Mouse (Mus musculus) intestine, postnatal 0 days (tissue): ENCODE data around the gene A830018L16Rik. TPM values are rescaled to one million over a fixed set of nuclear protein-coding genes. Genes with fewer than 3 reads are reported as not detected.

Experiments used
- ATAC-seq: fragments of 200-750 bp; cut with Nextera tagmentation; 2 replicates; pipeline ENCODE4 v1.8.0; 2017; ENCODE audit warnings: mild to moderate bottlenecking, moderate TSS enrichment, moderate library complexity
- H3K27ac ChIP-seq: fragments of 300-500 bp; sonication (generic); 2 replicates; pipeline ENCODE4 v1.5.1; 2014; ENCODE audit warnings: mild to moderate bottlenecking, low read depth, low read length, moderate library complexity
- H3K27me3 ChIP-seq: fragments of 300-500 bp; sonication (generic); replicated peaks from 2 replicates; pipeline ENCODE4 v1.6.1; 2014; ENCODE audit warnings: low read length, mixed read lengths; ENCODE audit not compliant: control insufficient read depth, insufficient read depth
- H3K36me3 ChIP-seq: fragments of 300-500 bp; sonication (generic); 2 replicates; pipeline ENCODE4 v1.6.1; 2014; ENCODE audit warnings: mild to moderate bottlenecking, moderate library complexity; ENCODE audit not compliant: control insufficient read depth, insufficient read depth
- H3K4me1 ChIP-seq: fragments of 300-500 bp; sonication (generic); replicated peaks from 2 replicates; pipeline ENCODE4 v1.6.1; 2014; ENCODE audit warnings: antibody characterized with exemption, low read length, mixed read lengths; ENCODE audit not compliant: control insufficient read depth, insufficient read depth
- H3K4me2 ChIP-seq: fragments of 300-500 bp; sonication (generic); replicated peaks from 2 replicates; pipeline ENCODE4 v1.6.1; 2014; ENCODE audit warnings: low read depth, mild to moderate bottlenecking, moderate library complexity
- H3K4me3 ChIP-seq: fragments of 300-500 bp; sonication (generic); 2 replicates; pipeline ENCODE4 v1.5.1; 2014; ENCODE audit warnings: low read depth, low read length
- H3K9ac ChIP-seq: fragments of 300-500 bp; sonication (generic); 2 replicates; pipeline ENCODE4 v1.6.1; 2014; ENCODE audit warnings: mild to moderate bottlenecking, low read depth, low read length
- H3K9me3 ChIP-seq: fragments of 300-500 bp; sonication (generic); 2 replicates; pipeline ENCODE4 v1.6.1; 2016; ENCODE audit warnings: mixed run types; ENCODE audit not compliant: control insufficient read depth
- CTCF ChIP-seq: sonication (generic); IDR thresholded peaks from 2 replicates; pipeline ENCODE4 v1.5.1; 2016; ENCODE audit warnings: low read depth, mild to moderate bottlenecking, control low read depth, antibody characterized with exemption, moderate library complexity
- WGBS: fragments of 180-500 bp; shearing (Covaris S2); extraction: QIAGEN DNeasy Blood & Tissue Kit; methylation state at CpG from one replicate; pipeline ENCODE4 v1.1.7; 2014; 5-methylcytosine and 5-hydroxymethylcytosine counted together
- polyA plus RNA-seq: library from polyadenylated mRNA; unstranded; fragments of >200 nt; fragmentation: Nextera tagmentation; extraction: Ambion mirVana; gene quantifications from 2 replicates; pipeline ENCODE4 v1.2.1, GENCODE M21; 2015

A830018L16Rik gene
- polyA plus RNA-seq, 1 experiment from 2014 or later, result 0.91 TPM

- no peaks in the 10 kb centered on the region for H3K36me3 ChIP-seq
- H3K4me2 ChIP-seq, result no peak overlapping the region
- no peaks in the 10 kb centered on the region for H3K4me1 ChIP-seq
- no peak overlapping the region for H3K27ac ChIP-seq
- 87% methylated on average over 3 of the region's 3 CpGs for WGBS
- no peak overlapping the region for H3K4me3 ChIP-seq
- ATAC-seq, result no peak
- TF ChIP-seq CTCF, result no peak
- H3K9me3 ChIP-seq, result no peaks in the 10 kb centered on the region
- H3K9ac ChIP-seq, result no peak overlapping the region
- H3K27me3 ChIP-seq, result no peaks in the 10 kb centered on the region
Observed at GRCm38 (mm10) chr1:11406026-11406425, 7.9 kb upstream of the A830018L16Rik start.

GRCm38 (mm10) chr1:11414560-11414959 is 655 bp downstream of the A830018L16Rik start:
- TF ChIP-seq CTCF, result no peak
- WGBS, result 6% methylated on average over 9 of the region's 9 CpGs
- no peaks in the 10 kb centered on the region for H3K4me1 ChIP-seq
- no peaks in the 10 kb centered on the region for H3K9me3 ChIP-seq
- H3K4me3 ChIP-seq, result peak overlapping the region; percentile 30
- peaks cover 6% of the 10 kb centered on the region; the same call in 1 of the 2 replicates for H3K27me3 ChIP-seq
- no peaks in the 10 kb centered on the region for H3K36me3 ChIP-seq
- H3K9ac ChIP-seq, result no peak overlapping the region
- no peak for ATAC-seq
- H3K4me2 ChIP-seq, result peak overlapping the region; percentile 64
- no peak overlapping the region for H3K27ac ChIP-seq

GRCm38 (mm10) chr1:11427310-11427709 is 13.4 kb downstream of the A830018L16Rik start:
- TF ChIP-seq CTCF, result no peak
- ATAC-seq, result no peak
- no peaks in the 10 kb centered on the region for H3K4me1 ChIP-seq
- 85% methylated on average over 1 of the region's 1 CpGs for WGBS
- H3K27me3 ChIP-seq, result no peaks in the 10 kb centered on the region
- no peaks in the 10 kb centered on the region for H3K9me3 ChIP-seq
- no peak overlapping the region for H3K4me3 ChIP-seq
- no peak overlapping the region for H3K9ac ChIP-seq
- no peak overlapping the region for H3K27ac ChIP-seq
- H3K4me2 ChIP-seq, result no peak overlapping the region
- no peaks in the 10 kb centered on the region for H3K36me3 ChIP-seq

- 65% methylated on average over 1 of the region's 1 CpGs for WGBS
- TF ChIP-seq CTCF, result no peak
- no peaks in the 10 kb centered on the region for H3K27me3 ChIP-seq
- no peaks in the 10 kb centered on the region for H3K36me3 ChIP-seq
- ATAC-seq, result no peak
- H3K4me1 ChIP-seq, result no peaks in the 10 kb centered on the region
- no peak overlapping the region for H3K9ac ChIP-seq
- H3K4me2 ChIP-seq, result no peak overlapping the region
- no peak overlapping the region for H3K4me3 ChIP-seq
- no peak overlapping the region for H3K27ac ChIP-seq
- no peaks in the 10 kb centered on the region for H3K9me3 ChIP-seq
Observed at GRCm38 (mm10) chr1:11458353-11458752, 44.4 kb downstream of the A830018L16Rik start.

- Histone ChIP-seq H3K27ac (no peak overlapping the region), H3K9ac (no peak overlapping the region), H3K4me1 (no peaks in the 10 kb centered on the region), H3K4me3 (no peak overlapping the region), H3K9me3 (no peaks in the 10 kb centered on the region), H3K27me3 (no peaks in the 10 kb centered on the region), H3K4me2 (no peak overlapping the region), H3K36me3 (no peaks in the 10 kb centered on the region)
- no peak for ATAC-seq
- 70% methylated on average over 1 of the region's 1 CpGs for WGBS
- peak; percentile 31 for TF ChIP-seq CTCF
Observed at GRCm38 (mm10) chr1:11466325-11466724, 52.4 kb downstream of the A830018L16Rik start.

GRCm38 (mm10) chr1:11467065-11467643 is 53.2 kb downstream of the A830018L16Rik start:
- TF ChIP-seq CTCF, result no peak
- Histone ChIP-seq H3K4me1 (no peaks in the 10 kb centered on the region), H3K9me3 (no peaks in the 10 kb centered on the region), H3K36me3 (no peaks in the 10 kb centered on the region), H3K4me3 (no peak overlapping the region), H3K9ac (no peak overlapping the region), H3K27me3 (no peaks in the 10 kb centered on the region), H3K27ac (no peak overlapping the region), H3K4me2 (no peak overlapping the region)
- 46% methylated on average over 5 of the region's 5 CpGs for WGBS
- no peak for ATAC-seq

GRCm38 (mm10) chr1:11492936-11493335 is 79.0 kb downstream of the A830018L16Rik start:
- no peak for TF ChIP-seq CTCF
- Histone ChIP-seq H3K4me1 (no peaks in the 10 kb centered on the region), H3K27ac (no peak overlapping the region), H3K4me3 (no peak overlapping the region), H3K9me3 (no peaks in the 10 kb centered on the region), H3K36me3 (no peaks in the 10 kb centered on the region), H3K27me3 (no peaks in the 10 kb centered on the region), H3K9ac (no peak overlapping the region), H3K4me2 (no peak overlapping the region)
- no peak for ATAC-seq
- WGBS, result 77% methylated on average over 2 of the region's 2 CpGs
